Mouse (Mus musculus) liver, adult 2 months (tissue): ENCODE data around the gene Amer3. TPM values are rescaled to one million over a fixed set of nuclear protein-coding genes. Genes with fewer than 3 reads are reported as not detected.
"Not testable (repeated sequence)": the region's sequence is repeated elsewhere in the genome, so short reads cannot be mapped to it uniquely, and the experiment has no call there.

Experiments used
- DNase-seq: peaks from one replicate; pipeline ENCODE4 v3.0.0-alpha.2; 2011; ENCODE audit warnings: low read depth, low spot score; ENCODE audit errors: extremely low read depth
- H3K27ac ChIP-seq: fragments of 200-500 bp; replicated peaks from 2 replicates; pipeline ENCODE4 v1.5.1; 2012; ENCODE audit warnings: low read depth, mild to moderate bottlenecking, control low read depth, inconsistent platforms, low read length; ENCODE audit not compliant: insufficient read depth
- H3K27me3 ChIP-seq: fragments of 200-500 bp; 2 replicates; pipeline ENCODE4 v1.6.1; 2012; ENCODE audit warnings: mild to moderate bottlenecking, moderate library complexity, low read length, inconsistent platforms; ENCODE audit not compliant: control insufficient read depth, insufficient read depth
- H3K36me3 ChIP-seq: fragments of 200-500 bp; 2 replicates; pipeline ENCODE4 v1.6.1; 2012; ENCODE audit warnings: low read length, inconsistent platforms; ENCODE audit not compliant: control insufficient read depth, insufficient read depth
- H3K4me1 ChIP-seq: fragments of 200-500 bp; 2 replicates; pipeline ENCODE4 v1.6.1; 2011; ENCODE audit warnings: low read length; ENCODE audit not compliant: control insufficient read depth, insufficient read depth
- H3K4me3 ChIP-seq: fragments of 200-500 bp; 2 replicates; pipeline ENCODE4 v1.5.1; 2011; ENCODE audit warnings: low read depth, mild to moderate bottlenecking, control low read depth, low read length, moderate library complexity; ENCODE audit not compliant: insufficient read depth
- H3K79me2 ChIP-seq: fragments of 200-500 bp; 2 replicates; pipeline ENCODE4 v1.6.1; 2012; ENCODE audit warnings: inconsistent platforms, mild to moderate bottlenecking, low read length, moderate library complexity; ENCODE audit not compliant: control insufficient read depth, insufficient read depth
- H3K9ac ChIP-seq: fragments of 200-500 bp; 2 replicates; pipeline ENCODE4 v1.6.1; 2012; ENCODE audit warnings: low read depth, mild to moderate bottlenecking, control low read depth, inconsistent platforms, low read length
- CTCF ChIP-seq: fragments of 200-500 bp; IDR thresholded peaks from 2 replicates; pipeline ENCODE4 v1.5.1; 2011; ENCODE audit warnings: low read depth, low read length, control low read depth
- POLR2A ChIP-seq: fragments of 200-500 bp; IDR thresholded peaks from 2 replicates; pipeline ENCODE4 v1.6.1; 2011; ENCODE audit warnings: low read length, control low read depth; ENCODE audit not compliant: insufficient read depth; ENCODE audit errors: extremely low read depth
- WGBS: fragments of 180-500 bp; shearing (Covaris S2); methylation state at CpG from one replicate; pipeline ENCODE4 v1.1.7; 2018; 5-methylcytosine and 5-hydroxymethylcytosine counted together
- polyA plus RNA-seq: library from polyadenylated mRNA; depleted of rRNA; stranded (reverse); fragments of >200 nt; gene quantifications from 2 replicates; pipeline ENCODE4 v1.2.3, GENCODE M21; 2012; rRNA removed
- total RNA-seq: library from RNA; depleted of rRNA; stranded (reverse); fragments of >200 nt; gene quantifications from 2 replicates; pipeline ENCODE4 v1.2.3, GENCODE M21; 2014; rRNA removed

Amer3 gene
- total and polyA plus RNA-seq, 2 experiments: not detected

DNA sequence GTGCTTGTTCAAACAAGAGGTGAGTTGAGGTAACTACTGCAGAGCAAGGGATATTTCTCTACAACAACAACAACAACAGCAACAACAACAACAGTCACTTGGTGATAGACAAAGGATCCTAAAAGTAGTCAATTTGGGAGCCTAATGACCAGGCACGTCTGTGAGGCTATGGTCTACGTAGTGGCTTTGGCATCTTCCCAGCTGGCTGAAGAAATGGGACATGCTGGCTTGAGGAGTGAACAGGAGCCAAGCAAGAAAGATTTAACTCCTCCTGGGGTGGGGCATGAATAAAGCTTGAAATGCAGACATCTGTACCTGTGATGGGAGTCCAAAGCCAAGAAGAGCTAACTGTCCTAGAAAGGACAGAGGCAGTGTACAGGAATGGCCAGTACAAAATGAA is 34.3 kb downstream of the Amer3 start:
- no peaks in the 10 kb centered on the region for H3K4me1 ChIP-seq
- no peaks in the 10 kb centered on the region for H3K36me3 ChIP-seq
- no peak overlapping the region for H3K9ac ChIP-seq
- TF ChIP-seq CTCF (no peak), POLR2A (no peak)
- H3K27me3 ChIP-seq: peaks cover 3% of the 10 kb centered on the region; the same call in 1 of the 2 replicates
- H3K4me3 ChIP-seq: no peak overlapping the region
- H3K79me2 ChIP-seq: no peaks in the 10 kb centered on the region
- 72% methylated on average over 2 of the region's 2 CpGs for WGBS
- no peak overlapping the region for H3K27ac ChIP-seq
- DNase-seq: no peak

DNA sequence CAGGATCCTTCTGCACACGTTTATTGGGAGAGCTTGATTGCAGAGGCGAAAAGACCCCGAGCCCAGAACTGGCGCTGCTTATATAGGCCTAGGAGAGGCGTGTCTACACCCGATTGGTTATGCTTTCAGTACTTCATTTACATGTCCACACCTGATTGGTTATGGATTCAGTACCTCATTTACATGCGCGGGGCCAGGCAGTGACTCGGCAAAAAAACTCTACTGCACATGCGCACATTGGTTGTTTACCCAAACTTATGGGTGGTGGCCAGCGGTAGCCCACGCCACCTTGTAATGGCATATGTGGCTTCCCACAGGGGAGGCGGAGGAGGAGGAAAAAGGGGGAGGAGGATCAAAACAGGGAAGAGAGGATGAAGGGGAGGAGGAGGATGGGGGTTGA is 40.7 kb downstream of the Amer3 start:
- H3K27me3 ChIP-seq, H3K4me1 ChIP-seq, H3K27ac ChIP-seq, DNase-seq, H3K9ac ChIP-seq, H3K79me2 ChIP-seq, H3K36me3 ChIP-seq, H3K4me3 ChIP-seq: not testable (repeated sequence)
- 94% methylated on average over 13 of the region's 13 CpGs for WGBS

DNA sequence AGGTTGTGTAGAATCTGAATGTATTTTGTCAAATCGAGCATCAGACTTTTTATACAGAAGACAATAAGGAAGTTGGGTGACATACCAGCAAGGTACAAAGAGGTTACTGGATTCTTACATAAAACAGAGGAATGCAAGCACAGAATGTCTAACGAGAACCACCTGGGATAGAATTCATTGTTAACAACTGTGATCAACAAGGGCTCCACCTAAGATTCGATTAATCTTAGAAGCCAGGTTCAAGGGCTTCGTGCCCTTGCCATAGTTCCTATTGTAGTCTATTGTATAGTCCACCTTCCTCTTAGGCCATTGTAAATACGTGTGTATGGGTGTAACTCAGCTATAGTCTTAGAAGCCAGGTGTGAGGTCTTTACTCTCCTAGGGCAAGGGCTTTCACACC is 41.3 kb downstream of the Amer3 start:
- H3K27ac ChIP-seq, H3K36me3 ChIP-seq, H3K27me3 ChIP-seq, DNase-seq, H3K9ac ChIP-seq, H3K4me3 ChIP-seq, H3K4me1 ChIP-seq, H3K79me2 ChIP-seq: not testable (repeated sequence)
- WGBS: 84% methylated on average over 5 of the region's 5 CpGs

DNA sequence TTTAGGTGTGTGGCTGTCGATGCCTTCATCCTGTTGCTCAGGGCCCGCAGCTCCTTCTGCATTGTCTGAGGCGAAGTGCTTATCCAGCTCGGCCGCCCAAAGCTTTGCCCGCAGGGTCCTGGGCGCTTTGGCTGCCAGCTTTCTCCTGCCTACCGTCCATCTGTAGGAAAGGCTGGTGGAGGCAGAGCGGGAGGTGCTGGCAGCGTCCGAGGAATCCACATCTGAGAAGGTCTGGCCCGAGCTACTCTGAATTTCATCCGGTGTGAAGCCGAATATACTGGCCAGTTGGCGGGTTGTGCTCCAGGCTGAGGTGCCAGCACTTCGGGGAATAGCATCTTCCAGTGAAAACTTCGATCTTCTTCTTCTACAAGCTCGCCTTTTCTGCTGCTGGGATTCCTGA is 56.3 kb downstream of the Amer3 start:
- no peak overlapping the region for H3K27ac ChIP-seq
- no peaks in the 10 kb centered on the region for H3K36me3 ChIP-seq
- no peak for TF ChIP-seq POLR2A
- no peak for TF ChIP-seq CTCF
- no peaks in the 10 kb centered on the region for H3K79me2 ChIP-seq
- H3K4me3 ChIP-seq: no peak overlapping the region
- H3K27me3 ChIP-seq: no peaks in the 10 kb centered on the region
- H3K9ac ChIP-seq: no peak overlapping the region
- WGBS: 78% methylated on average over 18 of the region's 18 CpGs
- H3K4me1 ChIP-seq: no peaks in the 10 kb centered on the region
- DNase-seq: no peak

Other genes starting within 250 kb of the Amer3 start
- gene Ccdc115, start 140.0 kb upstream of the Amer3 start, total RNA-seq: 12.1 and 13.5 TPM in 2 replicates
- 10.7 and 12.9 TPM in 2 replicates for gene Ccdc115, start 140.0 kb upstream of the Amer3 start, polyA plus RNA-seq
- gene Imp4, start 139.8 kb upstream of the Amer3 start, total RNA-seq: 11.2 and 17.0 TPM in 2 replicates
- gene Imp4, start 139.8 kb upstream of the Amer3 start, polyA plus RNA-seq: 32.1 and 36.2 TPM in 2 replicates
- gene Ptpn18, start 119.9 kb upstream of the Amer3 start, total RNA-seq: 9.6 and 9.9 TPM in 2 replicates
- 13.5 and 25.4 TPM in 2 replicates for gene Ptpn18, start 119.9 kb upstream of the Amer3 start, polyA plus RNA-seq
- not detected in 2 replicates for gene Prss39, start 81.2 kb upstream of the Amer3 start, total RNA-seq
- gene Prss39, start 81.2 kb upstream of the Amer3 start, polyA plus RNA-seq: not detected in 2 replicates
- gene Cfc1, start 44.0 kb upstream of the Amer3 start, total RNA-seq: not detected in 2 replicates
- gene Cfc1, start 44.0 kb upstream of the Amer3 start, polyA plus RNA-seq: not detected in 2 replicates
- not detected in 2 replicates for gene Prss40, start 18.7 kb upstream of the Amer3 start, total RNA-seq
- gene Prss40, start 18.7 kb upstream of the Amer3 start, polyA plus RNA-seq: not detected in 2 replicates